Mouse (Mus musculus) E14TG2a.4 (cell line): ENCODE data around the gene Ktn1.

ENCODE experiments used
- H3K27me3 ChIP-seq: 2 replicates; pipeline ENCODE4 v1.6.1; 2014; ENCODE audit warnings: low read length, control low read depth; ENCODE audit not compliant: insufficient read depth
- H3K36me3 ChIP-seq: 2 replicates; pipeline ENCODE4 v1.6.1; 2014; ENCODE audit warnings: low read length, control low read depth; ENCODE audit not compliant: insufficient read depth
- H3K4me1 ChIP-seq: replicated peaks from 2 replicates; pipeline ENCODE4 v1.6.1; 2014; ENCODE audit warnings: low read depth, low read length, control low read depth
- H3K4me3 ChIP-seq: replicated peaks from 2 replicates; pipeline ENCODE4 v1.5.1; 2014; ENCODE audit warnings: mild to moderate bottlenecking, low read length
- H3K9me3 ChIP-seq: 2 replicates; pipeline ENCODE4 v1.6.1; 2014; ENCODE audit warnings: low read length, control low read depth
- CTCF ChIP-seq: conservative IDR thresholded peaks from 2 replicates; pipeline ENCODE4 v1.5.1; 2014; ENCODE audit warnings: low read length
- NANOG ChIP-seq: IDR thresholded peaks from 2 replicates; pipeline ENCODE4 v1.6.1; 2014; ENCODE audit warnings: borderline replicate concordance, low read length, mixed read lengths
- POU5F1 ChIP-seq: IDR thresholded peaks from 2 replicates; pipeline ENCODE4 v1.6.1; 2014; ENCODE audit warnings: low read length, borderline replicate concordance

Gene Ktn1

DNA sequence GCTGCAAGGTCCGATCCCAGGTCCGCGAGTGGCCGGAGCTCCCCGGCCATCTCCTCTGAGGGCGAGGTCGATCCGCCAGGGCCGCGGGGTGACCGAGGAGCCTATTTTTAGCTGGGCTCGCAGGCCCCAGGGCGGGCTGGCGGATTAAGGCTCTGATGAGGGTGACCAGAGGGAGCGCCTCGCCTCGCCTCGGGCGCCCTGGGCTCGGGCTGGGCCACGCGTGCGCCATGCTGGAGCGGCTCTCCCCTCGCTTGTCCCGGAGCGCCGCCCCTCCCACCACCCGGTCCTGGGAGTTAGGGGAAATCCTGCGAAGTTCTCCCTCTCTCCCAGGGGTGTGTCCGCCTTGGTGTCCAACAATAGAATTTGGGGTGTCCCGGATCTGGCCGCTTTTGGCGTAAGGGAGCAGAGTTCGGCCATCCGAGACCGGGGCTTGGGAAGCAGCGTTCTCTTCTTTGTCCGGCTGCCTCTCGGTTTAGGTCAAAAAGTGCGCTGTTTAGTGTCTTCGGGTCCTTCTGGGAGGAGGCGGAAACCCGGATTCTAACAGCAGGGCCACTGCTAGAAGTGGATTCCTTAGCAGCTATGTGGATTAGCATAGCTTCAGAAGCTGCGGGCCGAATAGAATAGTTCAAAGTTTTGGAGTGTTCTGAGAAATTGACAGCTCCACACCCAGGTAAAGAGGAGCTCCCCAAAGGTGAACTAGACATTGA is 1.5 kb downstream of the Ktn1 start:
- peak overlapping the region; percentile 95 for H3K4me3 ChIP-seq
- no peak for TF ChIP-seq NANOG
- no peak for TF ChIP-seq POU5F1
- no peak for TF ChIP-seq CTCF
- H3K36me3 ChIP-seq = peaks cover 11% of the 10 kb centered on the region
- peaks cover 60% of the 10 kb centered on the region for H3K4me1 ChIP-seq
- H3K27me3 ChIP-seq = no peaks in the 10 kb centered on the region
- H3K9me3 ChIP-seq = no peaks in the 10 kb centered on the region

- H3K4me1 ChIP-seq = peaks cover 61% of the 10 kb centered on the region
- H3K4me3 ChIP-seq = peak overlapping the region; percentile 95
- no peaks in the 10 kb centered on the region for H3K9me3 ChIP-seq
- H3K36me3 ChIP-seq = peaks cover 11% of the 10 kb centered on the region
- TF ChIP-seq NANOG (no peak), CTCF (no peak), POU5F1 (no peak)
- H3K27me3 ChIP-seq = no peaks in the 10 kb centered on the region
Measured at GRCm38 (mm10) chr14:47650338-47650720, 2.1 kb downstream of the Ktn1 start.

DNA sequence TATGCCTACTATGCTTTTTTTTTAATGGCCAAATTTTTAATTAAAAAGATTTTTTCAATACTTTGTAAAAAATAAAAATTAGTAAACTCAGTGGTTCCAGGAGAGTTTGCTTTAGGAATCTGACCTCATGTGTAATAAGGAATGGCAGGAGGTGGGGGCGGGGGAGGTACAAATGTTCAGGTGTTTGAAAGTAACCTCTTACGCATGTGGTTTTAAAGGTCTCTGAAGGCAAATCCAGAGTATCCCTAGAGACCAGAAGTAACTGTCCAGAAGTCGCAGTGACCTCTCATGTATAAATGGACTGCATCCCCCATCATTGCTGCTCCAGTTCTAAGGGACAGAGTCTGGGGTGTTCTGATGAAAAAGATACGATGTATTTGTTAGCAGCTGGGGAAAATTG is 3.0 kb downstream of the Ktn1 start:
- Histone ChIP-seq H3K9me3 (no peaks in the 10 kb centered on the region), H3K36me3 (peaks cover 13% of the 10 kb centered on the region), H3K4me1 (peaks cover 55% of the 10 kb centered on the region), H3K4me3 (no peak overlapping the region), H3K27me3 (no peaks in the 10 kb centered on the region)
- no peak for TF ChIP-seq POU5F1
- no peak for TF ChIP-seq CTCF
- TF ChIP-seq NANOG = no peak

GRCm38 (mm10) chr14:47655444-47655843 is 7.2 kb downstream of the Ktn1 start:
- Histone ChIP-seq H3K36me3 (peaks cover 27% of the 10 kb centered on the region), H3K4me1 (peaks cover 48% of the 10 kb centered on the region), H3K27me3 (no peaks in the 10 kb centered on the region), H3K9me3 (no peaks in the 10 kb centered on the region), H3K4me3 (no peak overlapping the region)
- TF ChIP-seq POU5F1 (no peak), NANOG (no peak), CTCF (no peak)

DNA sequence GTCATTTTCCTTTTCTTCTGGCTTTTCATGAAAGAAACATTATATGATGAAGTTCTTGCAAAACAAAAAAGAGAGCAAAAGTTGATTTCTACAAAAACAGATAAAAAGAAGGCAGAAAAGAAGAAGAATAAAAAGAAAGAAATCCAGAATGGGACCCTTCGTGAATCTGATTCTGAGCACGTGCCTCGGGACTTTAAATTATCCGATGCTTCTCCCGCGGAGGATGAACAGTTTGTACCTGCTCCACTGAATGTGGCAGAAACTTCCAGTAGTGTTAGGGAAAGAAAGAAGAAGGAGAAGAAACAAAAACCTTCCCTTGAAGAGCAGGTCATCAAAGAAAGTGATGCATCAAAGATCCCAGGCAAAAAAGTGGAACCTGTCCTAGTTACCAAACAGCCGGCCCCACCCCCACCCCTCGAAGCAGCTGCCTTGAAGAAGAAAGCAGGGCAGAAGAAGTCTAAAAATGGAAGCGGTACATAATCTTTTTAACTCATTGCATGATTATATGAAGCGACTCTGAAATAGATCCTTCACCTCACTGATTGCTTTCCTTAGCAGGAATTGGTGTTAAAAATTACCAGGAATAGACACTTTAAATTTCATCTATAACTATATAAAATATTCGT is 15.7 kb downstream of the Ktn1 start:
- H3K27me3 ChIP-seq = no peaks in the 10 kb centered on the region
- H3K4me3 ChIP-seq = no peak overlapping the region
- H3K9me3 ChIP-seq = no peaks in the 10 kb centered on the region
- peaks cover 31% of the 10 kb centered on the region for H3K4me1 ChIP-seq
- H3K36me3 ChIP-seq = peaks cover 64% of the 10 kb centered on the region
- no peak for TF ChIP-seq CTCF
- TF ChIP-seq NANOG = no peak
- TF ChIP-seq POU5F1 = no peak

DNA sequence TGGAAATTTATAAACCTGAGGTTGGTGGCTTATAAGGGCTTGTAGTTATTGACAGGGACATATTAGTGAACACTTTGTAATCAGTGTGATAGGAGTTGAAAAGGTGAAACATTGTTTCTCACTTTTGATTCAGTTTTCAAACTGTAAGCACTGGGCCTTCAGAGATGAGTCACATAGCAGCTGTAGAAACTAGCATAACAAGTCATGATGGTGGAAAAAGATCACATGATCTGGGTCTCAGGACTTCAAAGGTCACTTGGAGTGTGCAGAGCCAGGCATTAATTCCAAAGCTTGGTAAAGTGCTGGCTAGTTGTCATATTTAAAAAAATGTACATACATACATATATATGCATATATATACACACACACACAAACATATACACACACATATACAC is 16.2 kb downstream of the Ktn1 start:
- no peak overlapping the region for H3K4me3 ChIP-seq
- H3K36me3 ChIP-seq = peaks cover 68% of the 10 kb centered on the region
- H3K4me1 ChIP-seq = peaks cover 31% of the 10 kb centered on the region
- H3K9me3 ChIP-seq = no peaks in the 10 kb centered on the region
- TF ChIP-seq POU5F1 (no peak), NANOG (no peak), CTCF (no peak)
- H3K27me3 ChIP-seq = no peaks in the 10 kb centered on the region

DNA sequence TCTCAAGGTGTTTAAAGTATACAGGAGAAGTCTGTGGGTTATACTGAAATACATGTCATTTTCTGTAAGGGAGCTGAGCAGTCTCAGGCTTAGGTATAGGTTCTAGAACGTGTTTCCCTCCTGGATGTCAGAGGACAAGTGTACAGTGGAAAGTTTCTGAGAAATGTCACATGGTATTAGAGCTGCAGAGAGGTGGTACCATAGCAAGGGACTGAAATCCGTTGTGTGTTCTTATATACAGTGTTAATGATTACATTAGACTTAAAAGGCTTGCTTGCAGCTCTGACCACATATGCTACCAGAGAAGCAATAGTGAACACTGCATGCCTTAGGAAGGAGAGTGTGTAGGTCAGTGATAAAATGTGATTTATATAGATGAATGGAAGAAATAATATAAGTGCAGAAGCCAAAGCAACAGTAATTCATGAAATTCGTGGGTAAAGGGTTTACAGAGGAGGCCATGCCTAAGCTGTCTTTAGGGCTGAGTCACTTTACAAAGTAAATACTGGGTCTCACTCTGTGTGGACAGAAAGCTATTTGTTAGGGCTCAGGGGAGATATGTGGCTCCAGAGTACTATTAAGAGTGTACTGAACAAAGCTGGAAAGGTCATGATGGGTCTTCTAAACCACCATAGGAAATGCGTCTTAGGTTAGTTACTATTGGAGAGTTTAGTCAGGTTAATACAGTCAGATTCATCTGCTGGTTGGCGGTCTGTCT is 17.0 kb downstream of the Ktn1 start:
- Histone ChIP-seq H3K4me3 (no peak overlapping the region), H3K9me3 (no peaks in the 10 kb centered on the region), H3K27me3 (no peaks in the 10 kb centered on the region), H3K4me1 (peaks cover 31% of the 10 kb centered on the region), H3K36me3 (peaks cover 69% of the 10 kb centered on the region)
- TF ChIP-seq NANOG (no peak), CTCF (no peak), POU5F1 (no peak)

- peaks cover 81% of the 10 kb centered on the region for H3K36me3 ChIP-seq
- no peaks in the 10 kb centered on the region for H3K27me3 ChIP-seq
- peaks cover 24% of the 10 kb centered on the region for H3K4me1 ChIP-seq
- no peak overlapping the region for H3K4me3 ChIP-seq
- H3K9me3 ChIP-seq = no peaks in the 10 kb centered on the region
- no peak for TF ChIP-seq NANOG
- no peak for TF ChIP-seq CTCF
- TF ChIP-seq POU5F1 = no peak
Measured at GRCm38 (mm10) chr14:47668096-47668495, 19.8 kb downstream of the Ktn1 start.
